Mouse (Mus musculus) G1E (cell line): ENCODE measurements around the gene Tk1.

ENCODE experiments used
- CTCF ChIP-seq: IDR thresholded peaks from 2 replicates; pipeline ENCODE4 v1.5.1; 2012; ENCODE audit warnings: low read depth, low read length, inconsistent platforms, mixed read lengths
- GATA1 ChIP-seq: IDR thresholded peaks from 2 replicates; pipeline ENCODE4 v1.6.1; 2012; ENCODE audit warnings: borderline replicate concordance, low read length, inconsistent platforms, mixed read lengths
- POLR2AphosphoS5 ChIP-seq: IDR thresholded peaks from 2 replicates; pipeline ENCODE4 v1.6.1; 2012; ENCODE audit warnings: low read depth, low read length, inconsistent platforms; ENCODE audit not compliant: insufficient replicate concordance
- TAL1 ChIP-seq: conservative IDR thresholded peaks from 2 replicates; pipeline ENCODE4 v1.6.1; 2012; ENCODE audit warnings: low read depth, low read length, inconsistent platforms, mixed read lengths

GRCm38 (mm10) chr11:117858392-117858791, 32.5 kb upstream of the Tk1 start:
- TF ChIP-seq GATA1 (no peak), TAL1 (no peak), POLR2AphosphoS5 (no peak), CTCF (no peak)
